Mouse (Mus musculus): ENCODE measurements at regions not wholly inside any gene's neighbourhood (a gene's known extent, or its start where the extent isn't known, plus 50 kb on each side); places are given as distances from the start of the nearest gene placed in this dataset.

DNA sequence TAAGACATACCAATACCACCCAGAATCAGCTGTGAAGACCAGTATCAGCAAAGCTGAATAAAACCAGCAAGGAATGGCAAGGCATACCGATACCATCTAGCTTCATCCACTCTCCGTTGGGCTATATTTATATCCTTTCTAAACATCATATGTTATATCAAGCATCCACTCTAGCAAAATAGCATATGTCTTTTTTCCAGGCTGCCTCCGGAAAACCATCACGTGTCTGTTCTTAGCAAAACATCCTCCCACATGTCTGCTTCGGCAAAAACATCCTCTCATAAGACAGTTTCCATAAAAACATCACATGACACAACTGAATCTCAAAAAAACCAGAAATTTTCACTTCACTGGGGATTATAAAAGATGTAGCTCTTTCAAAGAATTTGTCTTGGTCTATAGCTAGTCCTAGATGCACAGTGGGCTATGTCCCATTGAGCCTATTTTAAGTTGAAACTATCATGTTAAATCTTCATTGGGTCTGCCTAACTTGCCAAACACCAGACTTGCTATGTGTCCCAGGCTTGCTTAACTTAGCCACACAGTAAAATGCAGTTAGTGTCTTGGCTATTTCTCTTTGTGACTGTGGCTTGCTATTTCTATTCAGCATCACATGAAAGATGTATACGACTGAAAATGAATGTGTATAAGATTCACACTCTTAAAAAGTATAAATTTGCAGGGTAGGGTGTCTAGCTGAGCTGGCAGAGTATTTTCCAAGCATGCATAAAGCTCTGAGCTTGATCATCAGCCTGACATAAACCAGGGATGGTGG, 278.2 kb downstream of the Kcnrg start:
- Histone ChIP-seq H3K79me2 (ENCODE audit: control insufficient read depth, insufficient read depth) (no peaks in the 10 kb centered on the region), H3K27me3 (ENCODE audit: control insufficient read depth, insufficient read depth, insufficient read length) (no peaks in the 10 kb centered on the region), H3K4me3 (ENCODE audit: insufficient read depth, poor library complexity, severe bottlenecking) (no peak overlapping the region), H3K36me3 (ENCODE audit: control insufficient read depth, insufficient read depth) (no peaks in the 10 kb centered on the region), H3ac (ENCODE audit: control insufficient read depth, insufficient read length, low read depth) (no peak overlapping the region), H3K79me3 (ENCODE audit: low read depth) (no peaks in the 10 kb centered on the region)
- TF ChIP-seq FOSL1 (IDR thresholded peaks at IDR 0.05; ENCODE audit: insufficient read depth, low read length, poor library complexity, severe bottlenecking), result no peak
- TF ChIP-seq USF1 (IDR thresholded peaks at IDR 0.05; ENCODE audit: low read depth), result no peak
- no peak for TF ChIP-seq CEBPB (IDR thresholded peaks at IDR 0.05; ENCODE audit: low read depth)
- TF ChIP-seq MYOD1 (IDR thresholded peaks at IDR 0.05; ENCODE audit: control insufficient read depth, insufficient read length, low read depth), result no peak
- TF ChIP-seq MYOG (IDR thresholded peaks at IDR 0.05; ENCODE audit: control insufficient read depth, extremely low read depth, insufficient read length), result no peak
- no peak for TF ChIP-seq CTCF (IDR thresholded peaks at IDR 0.05; ENCODE audit: control insufficient read depth, insufficient read depth, insufficient read length)
- no peak for TF ChIP-seq MAX (IDR thresholded peaks at IDR 0.05)

- Histone ChIP-seq H3K4me3 (ENCODE audit: insufficient read depth, poor library complexity, severe bottlenecking) (no peak overlapping the region), H3K36me3 (ENCODE audit: control insufficient read depth, insufficient read depth) (no peaks in the 10 kb centered on the region), H3K79me2 (ENCODE audit: control insufficient read depth, insufficient read depth) (no peaks in the 10 kb centered on the region), H3K27me3 (ENCODE audit: control insufficient read depth, insufficient read depth, insufficient read length) (no peaks in the 10 kb centered on the region), H3K79me3 (ENCODE audit: low read depth) (no peaks in the 10 kb centered on the region), H3ac (ENCODE audit: control insufficient read depth, insufficient read length, low read depth) (no peak overlapping the region)
- TF ChIP-seq FOSL1 (IDR thresholded peaks at IDR 0.05; ENCODE audit: insufficient read depth, low read length, poor library complexity, severe bottlenecking) (no peak), USF1 (IDR thresholded peaks at IDR 0.05; ENCODE audit: low read depth) (no peak), CEBPB (IDR thresholded peaks at IDR 0.05; ENCODE audit: low read depth) (no peak), MYOD1 (IDR thresholded peaks at IDR 0.05; ENCODE audit: control insufficient read depth, insufficient read length, low read depth) (no peak), MAX (IDR thresholded peaks at IDR 0.05) (no peak), CTCF (IDR thresholded peaks at IDR 0.05; ENCODE audit: control insufficient read depth, insufficient read depth, insufficient read length) (no peak), MYOG (IDR thresholded peaks at IDR 0.05; ENCODE audit: control insufficient read depth, extremely low read depth, insufficient read length) (no peak)
Observed at GRCm38 (mm10) chr14:61889626-61890025, 282.4 kb downstream of the Kcnrg start.

DNA sequence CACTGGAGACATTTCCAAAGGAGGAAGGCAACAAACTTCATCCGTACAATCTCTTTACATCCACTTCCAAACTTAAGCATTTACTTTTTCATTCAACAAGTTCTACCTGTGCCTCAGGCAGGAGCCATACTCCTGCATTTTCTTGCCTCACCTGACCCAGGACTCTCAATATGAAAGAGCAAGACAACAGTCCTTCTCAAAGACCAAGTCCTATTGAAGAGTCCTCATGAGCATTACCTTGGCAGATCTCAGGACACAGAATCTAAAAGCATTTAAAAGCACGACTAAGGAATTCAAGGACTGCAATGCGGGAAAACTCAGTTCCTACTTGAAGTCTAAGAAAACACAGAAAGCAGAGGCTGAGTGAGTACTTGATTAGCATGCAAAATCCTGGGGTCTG, 286.5 kb downstream of the Kcnrg start:
- Histone ChIP-seq H3K79me3 (ENCODE audit: low read depth) (no peaks in the 10 kb centered on the region), H3K36me3 (ENCODE audit: control insufficient read depth, insufficient read depth) (no peaks in the 10 kb centered on the region), H3K27me3 (ENCODE audit: control insufficient read depth, insufficient read depth, insufficient read length) (no peaks in the 10 kb centered on the region), H3K4me3 (ENCODE audit: insufficient read depth, poor library complexity, severe bottlenecking) (no peak overlapping the region), H3ac (ENCODE audit: control insufficient read depth, insufficient read length, low read depth) (no peak overlapping the region), H3K79me2 (ENCODE audit: control insufficient read depth, insufficient read depth) (no peaks in the 10 kb centered on the region)
- TF ChIP-seq MYOD1 (IDR thresholded peaks at IDR 0.05; ENCODE audit: control insufficient read depth, insufficient read length, low read depth), result no peak

DNA sequence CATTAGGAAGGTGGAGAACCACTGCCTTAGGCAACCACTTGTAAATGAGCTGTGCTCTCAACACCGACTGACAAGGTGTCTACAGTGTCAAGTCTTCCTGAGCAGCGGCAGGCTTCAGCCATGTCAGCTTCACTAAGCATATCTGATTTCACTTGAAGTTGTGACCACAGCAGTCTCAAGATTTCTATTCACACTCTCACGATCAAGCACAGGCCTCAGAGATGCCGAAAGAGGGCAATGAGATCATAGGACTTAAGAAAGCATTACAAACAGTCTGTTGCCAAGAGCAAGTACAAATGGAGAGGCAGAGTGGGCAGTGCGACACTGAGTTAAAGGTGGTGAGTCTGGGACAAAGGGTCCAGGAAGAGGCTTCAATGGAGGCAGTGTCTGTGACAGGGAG, 289.6 kb downstream of the Kcnrg start:
- Histone ChIP-seq H3K36me3 (ENCODE audit: control insufficient read depth, insufficient read depth) (no peaks in the 10 kb centered on the region), H3K4me3 (ENCODE audit: insufficient read depth, poor library complexity, severe bottlenecking) (no peak overlapping the region), H3ac (ENCODE audit: control insufficient read depth, insufficient read length, low read depth) (no peak overlapping the region), H3K79me3 (ENCODE audit: low read depth) (no peaks in the 10 kb centered on the region), H3K27me3 (ENCODE audit: control insufficient read depth, insufficient read depth, insufficient read length) (no peaks in the 10 kb centered on the region), H3K79me2 (ENCODE audit: control insufficient read depth, insufficient read depth) (no peaks in the 10 kb centered on the region)
- no peak for TF ChIP-seq CTCF (IDR thresholded peaks at IDR 0.05; ENCODE audit: control insufficient read depth, insufficient read depth, insufficient read length)
- TF ChIP-seq MYOD1 (IDR thresholded peaks at IDR 0.05; ENCODE audit: control insufficient read depth, insufficient read length, low read depth), result no peak
- no peak for TF ChIP-seq USF1 (IDR thresholded peaks at IDR 0.05; ENCODE audit: low read depth)
- no peak for TF ChIP-seq CEBPB (IDR thresholded peaks at IDR 0.05; ENCODE audit: low read depth)
- no peak for TF ChIP-seq FOSL1 (IDR thresholded peaks at IDR 0.05; ENCODE audit: insufficient read depth, low read length, poor library complexity, severe bottlenecking)
- no peak for TF ChIP-seq MYOG (IDR thresholded peaks at IDR 0.05; ENCODE audit: control insufficient read depth, extremely low read depth, insufficient read length)
- TF ChIP-seq MAX (IDR thresholded peaks at IDR 0.05), result no peak

DNA sequence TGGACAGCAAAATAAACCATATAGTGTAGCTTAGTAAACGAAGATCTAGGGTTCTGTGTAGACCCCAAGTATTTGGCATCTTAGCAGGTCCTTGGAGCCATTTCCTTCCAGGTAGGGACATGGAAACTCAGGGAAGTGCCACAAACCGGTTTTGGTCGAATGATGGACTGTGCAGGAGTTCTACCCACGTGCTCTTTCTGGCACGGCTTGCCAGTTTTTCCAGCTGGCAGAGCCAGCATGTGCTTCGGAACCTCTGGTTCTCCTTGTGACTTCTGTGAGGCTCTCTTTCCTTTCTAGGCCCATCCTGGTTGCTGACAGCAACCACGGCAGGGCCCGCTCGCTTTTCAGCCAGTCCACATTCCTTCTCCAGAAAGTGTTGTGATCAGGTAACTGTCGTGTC, 291.4 kb downstream of the Kcnrg start:
- H3K4me3 ChIP-seq (ENCODE audit: insufficient read depth, poor library complexity, severe bottlenecking), result no peak overlapping the region
- no peaks in the 10 kb centered on the region for H3K36me3 ChIP-seq (ENCODE audit: control insufficient read depth, insufficient read depth)
- TF ChIP-seq CEBPB (IDR thresholded peaks at IDR 0.05; ENCODE audit: low read depth) (no peak), USF1 (IDR thresholded peaks at IDR 0.05; ENCODE audit: low read depth) (no peak), CTCF (IDR thresholded peaks at IDR 0.05; ENCODE audit: control insufficient read depth, insufficient read depth, insufficient read length) (no peak), MAX (IDR thresholded peaks at IDR 0.05) (no peak), FOSL1 (IDR thresholded peaks at IDR 0.05; ENCODE audit: insufficient read depth, low read length, poor library complexity, severe bottlenecking) (no peak), MYOG (IDR thresholded peaks at IDR 0.05; ENCODE audit: control insufficient read depth, extremely low read depth, insufficient read length) (no peak), MYOD1 (IDR thresholded peaks at IDR 0.05; ENCODE audit: control insufficient read depth, insufficient read length, low read depth) (no peak)
- H3K79me3 ChIP-seq (ENCODE audit: low read depth), result no peaks in the 10 kb centered on the region
- H3K27me3 ChIP-seq (ENCODE audit: control insufficient read depth, insufficient read depth, insufficient read length), result no peaks in the 10 kb centered on the region
- H3ac ChIP-seq (ENCODE audit: control insufficient read depth, insufficient read length, low read depth), result no peak overlapping the region
- H3K79me2 ChIP-seq (ENCODE audit: control insufficient read depth, insufficient read depth), result no peaks in the 10 kb centered on the region

Data from C2C12 (cell line).